Mouse (Mus musculus) embryonic facial prominence, embryonic 15.5 days (tissue): Measurements from ENCODE around the gene Slc22a14. TPM values are rescaled to one million over a fixed set of nuclear protein-coding genes. Genes with fewer than 3 reads are reported as not detected.

Source experiments
- ATAC-seq: fragments of 200-750 bp; cut with Nextera tagmentation; 2 replicates; pipeline ENCODE4 v1.8.0; 2017; ENCODE audit warnings: low read depth, moderate TSS enrichment; ENCODE audit not compliant: insufficient number of reproducible peaks, low FRiP score, low TSS enrichment
- H3K27ac ChIP-seq: fragments of 300-500 bp; sonication (generic); replicated peaks from 2 replicates; pipeline ENCODE4 v1.5.1; 2015; ENCODE audit warnings: mild to moderate bottlenecking, inconsistent platforms
- H3K27me3 ChIP-seq: fragments of 300-500 bp; sonication (generic); 2 replicates; pipeline ENCODE4 v1.6.1; 2015; ENCODE audit warnings: inconsistent platforms
- H3K36me3 ChIP-seq: fragments of 300-500 bp; sonication (generic); 2 replicates; pipeline ENCODE4 v1.6.1; 2015; ENCODE audit warnings: mild to moderate bottlenecking, inconsistent platforms
- H3K4me1 ChIP-seq: fragments of 300-500 bp; sonication (generic); 2 replicates; pipeline ENCODE4 v1.6.1; 2015; ENCODE audit warnings: inconsistent platforms
- H3K4me2 ChIP-seq: fragments of 300-500 bp; sonication (generic); replicated peaks from 2 replicates; pipeline ENCODE4 v1.6.1; 2015; ENCODE audit warnings: mild to moderate bottlenecking, inconsistent platforms
- H3K4me3 ChIP-seq: fragments of 300-500 bp; sonication (generic); replicated peaks from 2 replicates; pipeline ENCODE4 v1.5.1; 2015; ENCODE audit warnings: mild to moderate bottlenecking, inconsistent platforms
- H3K9ac ChIP-seq: fragments of 300-500 bp; sonication (generic); 2 replicates; pipeline ENCODE4 v1.6.1; 2015; ENCODE audit warnings: inconsistent platforms
- H3K9me3 ChIP-seq: fragments of 300-500 bp; sonication (generic); replicated peaks from 2 replicates; pipeline ENCODE4 v1.6.1; 2016; ENCODE audit warnings: inconsistent platforms
- WGBS: fragments of 180-500 bp; shearing (Covaris S2); methylation state at CpG from one replicate; pipeline ENCODE4 v1.1.7; 2015; 5-methylcytosine and 5-hydroxymethylcytosine counted together
- polyA plus RNA-seq: library from polyadenylated mRNA; unstranded; fragments of >200 nt; fragmentation: Nextera tagmentation; extraction: Ambion mirVana; gene quantifications from 2 replicates; pipeline ENCODE4 v1.2.1, GENCODE M21; 2015

Slc22a14 gene
- polyA plus RNA-seq, 1 experiment from 2014 or later: 0.08 TPM

- no peaks in the 10 kb centered on the region for H3K9me3 ChIP-seq
- H3K4me1 ChIP-seq: peaks cover 7% of the 10 kb centered on the region; the same call in 1 of the 2 replicates
- peak within 1 kb of the TSS; percentile 73 for H3K4me3 ChIP-seq
- no peaks in the 10 kb centered on the region for H3K36me3 ChIP-seq
- peak; percentile 79 for ATAC-seq
- H3K27ac ChIP-seq: no peak within 1 kb of the TSS; the same call in 1 of the 2 replicates
- peak within 1 kb of the TSS; percentile 92 for H3K4me2 ChIP-seq
- H3K27me3 ChIP-seq: no peaks in the 10 kb centered on the region
- WGBS: 2% methylated on average over 65 of the region's 65 CpGs
- peak within 1 kb of the TSS; percentile 62 for H3K9ac ChIP-seq
Measured at GRCm38 (mm10) chr9:119357331-119358057, 7.9 kb downstream of the Slc22a14 start, which contains the start of gene Xylb. Gene Xylb (plus strand): TSS chr9:119357381.

GRCm38 (mm10) chr9:119355943-119356342 lies 9.4 kb downstream of the Slc22a14 start:
- H3K9ac ChIP-seq: no peak overlapping the region
- H3K9me3 ChIP-seq: no peaks in the 10 kb centered on the region
- ATAC-seq: no peak
- no peak overlapping the region for H3K4me2 ChIP-seq
- 78% methylated on average over 6 of the region's 6 CpGs for WGBS
- no peaks in the 10 kb centered on the region for H3K27me3 ChIP-seq
- peaks cover 7% of the 10 kb centered on the region; the same call in 1 of the 2 replicates for H3K4me1 ChIP-seq
- H3K4me3 ChIP-seq: no peak overlapping the region
- no peak overlapping the region for H3K27ac ChIP-seq
- H3K36me3 ChIP-seq: peaks cover 6% of the 10 kb centered on the region

- no peak overlapping the region for H3K4me3 ChIP-seq
- H3K36me3 ChIP-seq: peaks cover 18% of the 10 kb centered on the region
- no peaks in the 10 kb centered on the region for H3K9me3 ChIP-seq
- ATAC-seq: no peak
- H3K4me2 ChIP-seq: no peak overlapping the region
- peaks cover 7% of the 10 kb centered on the region; the same call in 1 of the 2 replicates for H3K4me1 ChIP-seq
- H3K27me3 ChIP-seq: no peaks in the 10 kb centered on the region
- H3K27ac ChIP-seq: no peak overlapping the region
- H3K9ac ChIP-seq: no peak overlapping the region
- WGBS: 76% methylated on average over 6 of the region's 6 CpGs
Measured at GRCm38 (mm10) chr9:119353926-119354325, 11.4 kb downstream of the Slc22a14 start.

- no peaks in the 10 kb centered on the region for H3K27me3 ChIP-seq
- no peaks in the 10 kb centered on the region for H3K4me1 ChIP-seq
- no peaks in the 10 kb centered on the region for H3K9me3 ChIP-seq
- H3K4me3 ChIP-seq: no peak overlapping the region
- peaks cover 33% of the 10 kb centered on the region for H3K36me3 ChIP-seq
- H3K9ac ChIP-seq: no peak overlapping the region
- no peak overlapping the region for H3K27ac ChIP-seq
- WGBS: 28% methylated on average over 4 of the region's 4 CpGs
- no peak overlapping the region for H3K4me2 ChIP-seq
- no peak for ATAC-seq
Measured at GRCm38 (mm10) chr9:119352060-119352459, 13.3 kb downstream of the Slc22a14 start.

GRCm38 (mm10) chr9:119350947-119351705 lies 14.2 kb downstream of the Slc22a14 start:
- no peaks in the 10 kb centered on the region for H3K9me3 ChIP-seq
- no peak overlapping the region for H3K9ac ChIP-seq
- no peaks in the 10 kb centered on the region for H3K27me3 ChIP-seq
- H3K4me2 ChIP-seq: no peak overlapping the region
- no peak overlapping the region for H3K4me3 ChIP-seq
- WGBS: 82% methylated on average over 10 of the region's 10 CpGs
- H3K27ac ChIP-seq: no peak overlapping the region
- H3K4me1 ChIP-seq: no peaks in the 10 kb centered on the region
- H3K36me3 ChIP-seq: peaks cover 43% of the 10 kb centered on the region
- no peak for ATAC-seq

GRCm38 (mm10) chr9:119350531-119350930 lies 14.8 kb downstream of the Slc22a14 start:
- Histone ChIP-seq H3K27ac (no peak overlapping the region), H3K4me1 (no peaks in the 10 kb centered on the region), H3K4me2 (no peak overlapping the region), H3K36me3 (peaks cover 49% of the 10 kb centered on the region), H3K9me3 (no peaks in the 10 kb centered on the region), H3K27me3 (no peaks in the 10 kb centered on the region), H3K4me3 (no peak overlapping the region), H3K9ac (no peak overlapping the region)
- ATAC-seq: no peak
- 80% methylated on average over 3 of the region's 3 CpGs for WGBS

GRCm38 (mm10) chr9:119346376-119346775 lies 19.0 kb downstream of the Slc22a14 start:
- no peak for ATAC-seq
- Histone ChIP-seq H3K4me1 (peaks cover 20% of the 10 kb centered on the region), H3K4me3 (no peak overlapping the region), H3K9ac (no peak overlapping the region), H3K4me2 (no peak overlapping the region), H3K9me3 (no peaks in the 10 kb centered on the region), H3K27ac (no peak overlapping the region), H3K36me3 (peaks cover 76% of the 10 kb centered on the region), H3K27me3 (no peaks in the 10 kb centered on the region)
- 91% methylated on average over 8 of the region's 8 CpGs for whole genome bisulfite sequencing

GRCm38 (mm10) chr9:119342728-119343127 lies 22.6 kb downstream of the Slc22a14 start:
- no peaks in the 10 kb centered on the region for H3K27me3 ChIP-seq
- H3K9me3 ChIP-seq: no peaks in the 10 kb centered on the region
- peaks cover 51% of the 10 kb centered on the region for H3K36me3 ChIP-seq
- H3K4me2 ChIP-seq: peak overlapping the region; percentile 75; the same call in 1 of the 2 replicates
- ATAC-seq: no peak
- H3K27ac ChIP-seq: no peak overlapping the region
- H3K4me1 ChIP-seq: peaks cover 32% of the 10 kb centered on the region
- 86% methylated on average over 7 of the region's 7 CpGs for WGBS
- H3K9ac ChIP-seq: no peak overlapping the region
- H3K4me3 ChIP-seq: peak overlapping the region; percentile 88; the same call in 1 of the 2 replicates

- under 1% methylated on average over 68 of the region's 68 CpGs for WGBS
- peaks cover 32% of the 10 kb centered on the region for H3K4me1 ChIP-seq
- peak; percentile 98 for ATAC-seq
- peaks cover 47% of the 10 kb centered on the region for H3K36me3 ChIP-seq
- H3K9me3 ChIP-seq: no peaks in the 10 kb centered on the region
- H3K9ac ChIP-seq: peak within 1 kb of the TSS; percentile 86
- H3K4me2 ChIP-seq: peak within 1 kb of the TSS; percentile 75
- H3K27me3 ChIP-seq: no peaks in the 10 kb centered on the region
- peak within 1 kb of the TSS; percentile 94 for H3K27ac ChIP-seq
- H3K4me3 ChIP-seq: peak within 1 kb of the TSS; percentile 88
Measured at GRCm38 (mm10) chr9:119340909-119341816, 24.2 kb downstream of the Slc22a14 start, which contains the start of gene Myd88. Gene Myd88 (minus strand): TSS chr9:119341411.

GRCm38 (mm10) chr9:119340212-119340580 lies 25.2 kb downstream of the Slc22a14 start:
- no peaks in the 10 kb centered on the region for H3K27me3 ChIP-seq
- H3K27ac ChIP-seq: peak overlapping the region; percentile 94
- peaks cover 41% of the 10 kb centered on the region for H3K36me3 ChIP-seq
- H3K4me1 ChIP-seq: peaks cover 32% of the 10 kb centered on the region
- ATAC-seq: no peak
- H3K9me3 ChIP-seq: no peaks in the 10 kb centered on the region
- WGBS: 4% methylated on average over 8 of the region's 8 CpGs
- peak overlapping the region; percentile 63 for H3K9ac ChIP-seq
- peak overlapping the region; percentile 75 for H3K4me2 ChIP-seq
- H3K4me3 ChIP-seq: peak overlapping the region; percentile 88
